Mouse (Mus musculus) stomach, embryonic 14.5 days (tissue): ENCODE measurements around the gene Odc1. TPM values are rescaled to one million over a fixed set of nuclear protein-coding genes. Genes with fewer than 3 reads are reported as not detected.

ENCODE experiments used
- ATAC-seq: fragments of 200-750 bp; cut with Nextera tagmentation; 2 replicates; pipeline ENCODE4 v1.8.0; 2017; ENCODE audit warnings: low read depth, moderate TSS enrichment; ENCODE audit not compliant: insufficient number of reproducible peaks, insufficient read depth, low FRiP score
- H3K27ac ChIP-seq: fragments of 300-500 bp; sonication (generic); 2 replicates; pipeline ENCODE4 v1.5.1; 2014; ENCODE audit warnings: mild to moderate bottlenecking, low read length, moderate library complexity, mixed read lengths
- H3K27me3 ChIP-seq: fragments of 300-500 bp; sonication (generic); 2 replicates; pipeline ENCODE4 v1.6.1; 2014; ENCODE audit warnings: low read length, control low read depth, mixed read lengths; ENCODE audit not compliant: control insufficient read depth, insufficient read depth
- H3K36me3 ChIP-seq: fragments of 300-500 bp; sonication (generic); 2 replicates; pipeline ENCODE4 v1.6.1; 2014; ENCODE audit warnings: mild to moderate bottlenecking, control low read depth, low read length, moderate library complexity, mixed read lengths; ENCODE audit not compliant: control insufficient read depth, insufficient read depth
- H3K4me1 ChIP-seq: fragments of 300-500 bp; sonication (generic); 2 replicates; pipeline ENCODE4 v1.6.1; 2014; ENCODE audit warnings: low read length, control low read depth, mixed read lengths; ENCODE audit not compliant: control insufficient read depth, insufficient read depth
- H3K4me2 ChIP-seq: fragments of 300-500 bp; sonication (generic); replicated peaks from 2 replicates; pipeline ENCODE4 v1.6.1; 2014; ENCODE audit warnings: low read depth, low read length, control low read depth
- H3K4me3 ChIP-seq: fragments of 300-500 bp; sonication (generic); 2 replicates; pipeline ENCODE4 v1.5.1; 2014; ENCODE audit warnings: low read depth, low read length, control low read depth
- H3K9ac ChIP-seq: fragments of 300-500 bp; sonication (generic); replicated peaks from 2 replicates; pipeline ENCODE4 v1.6.1; 2014; ENCODE audit warnings: low read depth, mild to moderate bottlenecking, control low read depth, low read length, moderate library complexity, mixed read lengths
- H3K9me3 ChIP-seq: fragments of 300-500 bp; sonication (generic); 2 replicates; pipeline ENCODE4 v1.6.1; 2016; ENCODE audit warnings: low read depth, low read length, control low read depth; ENCODE audit not compliant: control insufficient read depth
- WGBS: fragments of 180-500 bp; shearing (Covaris S2); extraction: QIAGEN DNeasy Blood & Tissue Kit; methylation state at CpG from one replicate; pipeline ENCODE4 v1.1.7; 2014; 5-methylcytosine and 5-hydroxymethylcytosine counted together
- polyA plus RNA-seq: library from polyadenylated mRNA; unstranded; fragments of >200 nt; fragmentation: Nextera tagmentation; extraction: Ambion mirVana; gene quantifications from 2 replicates; pipeline ENCODE4 v1.2.1, GENCODE M21; 2014

The Odc1 gene
- polyA plus RNA-seq, 1 experiment from 2014 or later: 160 TPM

- H3K9me3 ChIP-seq: no peaks in the 10 kb centered on the region
- H3K9ac ChIP-seq: no peak overlapping the region
- 58% methylated on average over 12 of the region's 12 CpGs for WGBS
- no peak overlapping the region for H3K4me2 ChIP-seq
- H3K27me3 ChIP-seq: no peaks in the 10 kb centered on the region
- H3K4me3 ChIP-seq: no peak overlapping the region
- no peak overlapping the region for H3K27ac ChIP-seq
- H3K36me3 ChIP-seq: no peaks in the 10 kb centered on the region
- ATAC-seq: no peak
- H3K4me1 ChIP-seq: no peaks in the 10 kb centered on the region
Observed at GRCm38 (mm10) chr12:17510158-17510557, 34.4 kb upstream of the Odc1 start.

DNA sequence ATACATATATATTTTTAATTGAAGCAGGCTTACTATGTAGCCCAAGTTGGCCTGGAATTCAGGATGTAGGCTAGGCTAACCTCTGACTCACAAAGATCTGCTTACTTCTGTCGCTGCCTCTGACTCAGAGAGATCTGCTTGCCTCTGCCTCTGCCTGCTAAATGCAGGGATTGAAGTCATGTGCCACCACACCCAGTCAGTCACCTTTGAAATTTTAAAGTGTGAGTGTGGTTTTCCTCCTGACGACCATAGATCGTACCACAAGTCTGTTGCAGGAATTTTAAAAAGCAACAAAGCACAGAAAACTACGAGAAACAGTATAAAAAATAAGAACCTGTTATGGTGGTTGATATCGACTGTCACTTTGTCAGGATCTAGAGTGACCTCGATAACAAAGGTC is 33.6 kb upstream of the Odc1 start:
- no peak for ATAC-seq
- Histone ChIP-seq H3K27me3 (no peaks in the 10 kb centered on the region), H3K4me1 (no peaks in the 10 kb centered on the region), H3K9me3 (no peaks in the 10 kb centered on the region), H3K4me2 (no peak overlapping the region), H3K4me3 (no peak overlapping the region), H3K36me3 (no peaks in the 10 kb centered on the region), H3K27ac (no peak overlapping the region), H3K9ac (no peak overlapping the region)
- 84% methylated on average over 6 of the region's 6 CpGs for WGBS

DNA sequence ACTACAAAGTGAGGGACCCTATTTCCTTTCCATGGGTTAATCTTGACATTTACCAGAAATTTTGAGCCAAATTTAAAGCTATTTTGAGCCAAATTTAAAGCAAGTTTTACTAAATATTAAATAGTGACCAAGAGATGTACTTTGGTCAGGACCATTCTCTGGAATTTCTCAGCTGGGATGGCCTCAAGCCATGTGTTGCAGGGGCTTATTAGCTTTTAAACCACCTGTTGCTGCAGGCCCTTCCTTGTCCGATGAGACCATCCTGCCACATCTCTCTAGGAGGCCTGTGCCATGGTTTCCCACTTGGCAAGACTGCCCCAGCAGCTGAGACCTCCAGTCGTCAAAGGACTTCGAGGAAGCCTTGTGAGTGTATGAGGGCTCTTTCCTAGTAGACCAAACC is 15.4 kb upstream of the Odc1 start:
- no peak overlapping the region for H3K4me2 ChIP-seq
- no peak for ATAC-seq
- H3K9me3 ChIP-seq: no peaks in the 10 kb centered on the region
- H3K4me3 ChIP-seq: no peak overlapping the region
- no peak overlapping the region for H3K9ac ChIP-seq
- whole genome bisulfite sequencing: 81% methylated on average over 3 of the region's 3 CpGs
- H3K4me1 ChIP-seq: peaks cover 2% of the 10 kb centered on the region; the same call in 1 of the 2 replicates
- no peaks in the 10 kb centered on the region for H3K36me3 ChIP-seq
- H3K27ac ChIP-seq: no peak overlapping the region
- no peaks in the 10 kb centered on the region for H3K27me3 ChIP-seq

- Histone ChIP-seq H3K4me2 (no peak overlapping the region), H3K27me3 (no peaks in the 10 kb centered on the region), H3K36me3 (no peaks in the 10 kb centered on the region), H3K9me3 (no peaks in the 10 kb centered on the region), H3K4me3 (no peak overlapping the region), H3K9ac (no peak overlapping the region), H3K4me1 (peaks cover 2% of the 10 kb centered on the region; the same call in 1 of the 2 replicates), H3K27ac (no peak overlapping the region)
- WGBS: 79% methylated on average over 6 of the region's 6 CpGs
- no peak for ATAC-seq
Observed at GRCm38 (mm10) chr12:17529726-17530125, 14.9 kb upstream of the Odc1 start.

GRCm38 (mm10) chr12:17530825-17531224 is 13.8 kb upstream of the Odc1 start:
- 73% methylated on average over 4 of the region's 4 CpGs for WGBS
- ATAC-seq: no peak

DNA sequence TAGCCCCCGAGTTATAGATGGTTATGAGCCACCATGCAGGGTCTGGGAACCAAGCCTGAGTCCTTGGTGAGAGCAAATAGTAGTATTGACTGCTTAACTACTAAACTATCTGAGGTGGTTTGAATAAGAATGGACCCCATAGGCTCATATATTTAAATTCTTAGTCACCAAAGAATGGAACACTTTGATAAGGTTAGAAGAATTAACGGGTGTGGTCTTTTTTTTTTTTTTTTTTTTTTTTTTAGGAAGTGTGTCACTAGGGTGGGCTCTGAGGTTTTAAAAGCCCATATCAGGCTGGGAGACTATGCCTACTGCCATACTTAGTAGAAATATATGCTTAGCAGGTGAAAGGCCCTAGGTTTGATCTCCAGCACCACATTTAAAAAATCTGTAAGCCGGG is 8.4 kb upstream of the Odc1 start:
- H3K36me3 ChIP-seq: no peaks in the 10 kb centered on the region
- no peak overlapping the region for H3K4me3 ChIP-seq
- no peak overlapping the region for H3K4me2 ChIP-seq
- H3K9me3 ChIP-seq: no peaks in the 10 kb centered on the region
- no peaks in the 10 kb centered on the region for H3K27me3 ChIP-seq
- 86% methylated on average over 3 of the region's 3 CpGs for WGBS
- ATAC-seq: no peak
- H3K27ac ChIP-seq: no peak overlapping the region
- no peak overlapping the region for H3K9ac ChIP-seq
- no peaks in the 10 kb centered on the region for H3K4me1 ChIP-seq

More at GRCm38 (mm10) chr12:17530825-17531224, 13.8 kb upstream of the Odc1 start:
- Histone ChIP-seq H3K4me3 (no peak overlapping the region), H3K27ac (no peak overlapping the region), H3K4me1 (peaks cover 2% of the 10 kb centered on the region; the same call in 1 of the 2 replicates), H3K36me3 (no peaks in the 10 kb centered on the region), H3K9ac (no peak overlapping the region), H3K4me2 (no peak overlapping the region), H3K27me3 (no peaks in the 10 kb centered on the region), H3K9me3 (no peaks in the 10 kb centered on the region)

DNA sequence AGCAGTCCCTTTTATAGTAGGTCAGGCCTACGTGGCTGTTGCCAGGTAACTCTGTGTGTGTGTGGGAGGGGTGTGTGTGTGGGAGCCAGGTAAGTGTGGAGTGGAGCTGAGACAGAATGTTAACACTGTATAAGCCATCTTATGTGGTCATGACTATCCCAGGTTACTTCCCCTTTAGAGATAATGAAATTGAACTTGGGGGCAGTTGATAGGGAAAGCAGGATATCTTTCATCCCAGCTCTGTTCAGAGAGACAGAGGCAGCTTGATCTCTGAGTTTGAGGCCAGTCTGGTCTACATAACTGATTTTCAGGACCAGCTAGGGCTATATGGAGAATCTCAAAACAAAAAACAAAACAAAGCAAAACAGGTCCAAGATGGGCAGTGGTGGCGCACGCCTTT is 7.4 kb upstream of the Odc1 start:
- no peaks in the 10 kb centered on the region for H3K4me1 ChIP-seq
- no peak overlapping the region for H3K9ac ChIP-seq
- ATAC-seq: 0 out of 2 replicates have a peak, but pooled peaks have one; percentile 67
- no peak overlapping the region for H3K4me3 ChIP-seq
- H3K9me3 ChIP-seq: no peaks in the 10 kb centered on the region
- WGBS: 77% methylated on average over 3 of the region's 3 CpGs
- H3K36me3 ChIP-seq: no peaks in the 10 kb centered on the region
- no peak overlapping the region for H3K27ac ChIP-seq
- no peak overlapping the region for H3K4me2 ChIP-seq
- no peaks in the 10 kb centered on the region for H3K27me3 ChIP-seq

DNA sequence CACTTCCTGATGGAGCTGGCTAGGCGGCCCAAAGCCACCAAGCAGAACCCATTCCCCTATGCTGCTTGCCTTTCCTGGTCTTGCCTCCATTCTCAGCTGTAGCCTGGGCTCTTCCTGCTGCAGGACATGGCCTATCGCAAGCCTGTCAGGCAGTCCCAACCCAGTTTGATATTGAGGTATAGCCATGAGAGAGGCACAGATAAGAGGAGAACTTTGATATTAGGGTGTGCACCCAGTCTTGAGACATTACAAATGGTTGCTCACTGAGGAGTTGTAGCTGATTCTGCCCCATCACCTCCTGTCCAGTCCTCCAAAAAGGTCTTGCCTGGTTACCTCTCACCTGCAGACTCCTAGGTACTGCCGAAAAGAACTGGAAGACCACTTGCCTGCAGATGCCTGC is 6.5 kb upstream of the Odc1 start:
- Histone ChIP-seq H3K9me3 (no peaks in the 10 kb centered on the region), H3K4me2 (no peak overlapping the region), H3K4me3 (no peak overlapping the region), H3K27ac (no peak overlapping the region), H3K36me3 (no peaks in the 10 kb centered on the region), H3K27me3 (no peaks in the 10 kb centered on the region), H3K9ac (no peak overlapping the region), H3K4me1 (no peaks in the 10 kb centered on the region)
- 82% methylated on average over 3 of the region's 3 CpGs for WGBS
- peak; percentile 33; the same call in 1 of the 2 replicates for ATAC-seq

- Histone ChIP-seq H3K4me1 (no peaks in the 10 kb centered on the region), H3K27ac (no peak overlapping the region), H3K9ac (no peak overlapping the region), H3K9me3 (no peaks in the 10 kb centered on the region), H3K27me3 (no peaks in the 10 kb centered on the region), H3K36me3 (no peaks in the 10 kb centered on the region), H3K4me2 (no peak overlapping the region), H3K4me3 (no peak overlapping the region)
- WGBS: 60% methylated on average over 6 of the region's 6 CpGs
- ATAC-seq: no peak
Observed at GRCm38 (mm10) chr12:17539041-17539440, 5.6 kb upstream of the Odc1 start.
